In genomic region chr9:57517113-57517512, GRCm38 (mm10) we compare ENCODE assay signal across 8 mouse cellular contexts. TPM values are rescaled to one million over a fixed set of nuclear protein-coding genes. Genes with fewer than 3 reads are reported as not detected.
DNase-seq lines count a peak whose midpoint lies in the region; ATAC-seq and TF ChIP-seq lines count a peak whose summit lies in the region.

No protein-coding gene starts in this region.

- no peak for TF ChIP-seq POLR2A in brain, embryonic 14.5 days (IDR thresholded peaks at IDR 0.05; ENCODE audit: borderline replicate concordance, extremely low read depth, insufficient read depth, insufficient read length, poor library complexity, severe bottlenecking)

- no peak overlapping the region for H3K9ac ChIP-seq in hindbrain, embryonic 12.5 days
- no peak overlapping the region for H3K9ac ChIP-seq in forebrain, embryonic 15.5 days (replicated peaks)
- H3K9ac ChIP-seq in stomach, postnatal 0 days (ENCODE audit: low read length): no peak overlapping the region

- DNase-seq in hindbrain, embryonic 10.5 days (ENCODE audit: low spot score): peak; percentile 73
- DNase-seq in CD8-positive naive resting alpha-beta T cell, adult 2 months (ENCODE audit: low read depth in 2 of 2, low spot score in 2 of 2): peak; percentile 64 to 76
- DNase-seq in brain, embryonic 14.5 days (ENCODE audit: low read depth): peak; percentile 88
- DNase-seq in kidney, postnatal 4 days: peak; percentile 76 to 79
- peak; percentile 69 for DNase-seq in midbrain, embryonic 10.5 days (ENCODE audit: low spot score)
- DNase-seq in stomach, postnatal 0 days (ENCODE audit: low spot score): peak; percentile 80

- WGBS in hindbrain, embryonic 10.5 days: 11% methylated on average over 3 of the region's 3 CpGs
- WGBS in hindbrain, embryonic 12.5 days: 18% methylated on average over 3 of the region's 3 CpGs
- WGBS in forebrain, embryonic 15.5 days: 13% methylated on average over 3 of the region's 3 CpGs
- 22% methylated on average over 3 of the region's 3 CpGs for WGBS in midbrain, embryonic 10.5 days
- WGBS in stomach, postnatal 0 days: 8% methylated on average over 3 of the region's 3 CpGs

- ATAC-seq in hindbrain, embryonic 12.5 days (ENCODE audit: low FRiP score): no peak
- no peak for ATAC-seq in forebrain, embryonic 15.5 days (replicated peaks)
- no peak for ATAC-seq in stomach, postnatal 0 days (ENCODE audit: low FRiP score, low TSS enrichment)

- peak; percentile 78; the same call in 1 of the 2 replicates for TF ChIP-seq CTCF in brain, embryonic 14.5 days (IDR thresholded peaks at IDR 0.05; ENCODE audit: borderline replicate concordance, extremely low read depth, insufficient read depth, insufficient read length)
- peak; percentile 91 for TF ChIP-seq CTCF in stomach, postnatal 0 days (IDR thresholded peaks at IDR 0.05; ENCODE audit: low read depth)

- H3K36me3 ChIP-seq in hindbrain, embryonic 10.5 days: no peaks in the 10 kb centered on the region
- H3K36me3 ChIP-seq in hindbrain, embryonic 12.5 days: no peaks in the 10 kb centered on the region
- H3K36me3 ChIP-seq in forebrain, embryonic 15.5 days: no peaks in the 10 kb centered on the region
- no peaks in the 10 kb centered on the region for H3K36me3 ChIP-seq in midbrain, embryonic 10.5 days
- H3K36me3 ChIP-seq in stomach, postnatal 0 days (ENCODE audit: control insufficient read depth, insufficient read depth, low read length): no peaks in the 10 kb centered on the region

- no peak overlapping the region for H3K4me2 ChIP-seq in hindbrain, embryonic 12.5 days (replicated peaks)
- H3K4me2 ChIP-seq in forebrain, embryonic 15.5 days (replicated peaks): no peak overlapping the region
- no peak overlapping the region for H3K4me2 ChIP-seq in stomach, postnatal 0 days (replicated peaks; ENCODE audit: low read depth)

- peaks cover 13% of the 10 kb centered on the region for H3K4me1 ChIP-seq in hindbrain, embryonic 10.5 days (replicated peaks)
- peaks cover 3% of the 10 kb centered on the region for H3K4me1 ChIP-seq in hindbrain, embryonic 12.5 days
- H3K4me1 ChIP-seq in forebrain, embryonic 15.5 days: peaks cover 7% of the 10 kb centered on the region
- peaks cover 17% of the 10 kb centered on the region for H3K4me1 ChIP-seq in midbrain, embryonic 10.5 days
- 0 out of 2 replicates have a peak, but pooled peaks cover under 1% of the 10 kb centered on the region for H3K4me1 ChIP-seq in stomach, postnatal 0 days (replicated peaks; ENCODE audit: control insufficient read depth, insufficient read depth)

- H3K9me3 ChIP-seq in hindbrain, embryonic 10.5 days: no peaks in the 10 kb centered on the region
- H3K9me3 ChIP-seq in hindbrain, embryonic 12.5 days (replicated peaks): no peaks in the 10 kb centered on the region
- no peaks in the 10 kb centered on the region for H3K9me3 ChIP-seq in forebrain, embryonic 15.5 days
- no peaks in the 10 kb centered on the region for H3K9me3 ChIP-seq in midbrain, embryonic 10.5 days (replicated peaks)
- no peaks in the 10 kb centered on the region for H3K9me3 ChIP-seq in stomach, postnatal 0 days (ENCODE audit: control insufficient read depth, low read length)

- H3K27me3 ChIP-seq in hindbrain, embryonic 10.5 days (ENCODE audit: insufficient read depth, poor library complexity, severe bottlenecking): no peaks in the 10 kb centered on the region
- H3K27me3 ChIP-seq in hindbrain, embryonic 12.5 days: no peaks in the 10 kb centered on the region
- H3K27me3 ChIP-seq in forebrain, embryonic 15.5 days: no peaks in the 10 kb centered on the region
- no peaks in the 10 kb centered on the region for H3K27me3 ChIP-seq in midbrain, embryonic 10.5 days (ENCODE audit: low read depth, poor library complexity, severe bottlenecking)
- H3K27me3 ChIP-seq in stomach, postnatal 0 days (ENCODE audit: control insufficient read depth, insufficient read depth, low read length): no peaks in the 10 kb centered on the region

- no peak overlapping the region for H3K4me3 ChIP-seq in hindbrain, embryonic 10.5 days
- no peak overlapping the region for H3K4me3 ChIP-seq in hindbrain, embryonic 12.5 days
- no peak overlapping the region for H3K4me3 ChIP-seq in forebrain, embryonic 15.5 days
- no peak overlapping the region for H3K4me3 ChIP-seq in midbrain, embryonic 10.5 days
- H3K4me3 ChIP-seq in stomach, postnatal 0 days (ENCODE audit: low read depth, low read length): no peak overlapping the region

- peak overlapping the region; percentile 46 for H3K27ac ChIP-seq in hindbrain, embryonic 10.5 days
- no peak overlapping the region for H3K27ac ChIP-seq in hindbrain, embryonic 12.5 days
- H3K27ac ChIP-seq in forebrain, embryonic 15.5 days (replicated peaks): peak overlapping the region; percentile 62
- peak overlapping the region; percentile 67 for H3K27ac ChIP-seq in midbrain, embryonic 10.5 days (replicated peaks)
- H3K27ac ChIP-seq in stomach, postnatal 0 days (replicated peaks): no peak overlapping the region

- no peak for TF ChIP-seq EP300 in stomach, postnatal 0 days (optimal IDR thresholded peaks at IDR 0.05)

RNA-seq across cellular contexts. Expression of gene Cox5a, which starts 4.0 kb away (rescaled TPM):
- polyA plus RNA-seq in hindbrain, embryonic 10.5 days (2016; fragmentation: Nextera tagmentation; extraction: Ambion mirVana): 712 and 781 TPM in 2 replicates
- 655 and 680 TPM in 2 replicates for polyA plus RNA-seq in hindbrain, embryonic 12.5 days (2016; fragmentation: Nextera tagmentation; extraction: Ambion mirVana)
- 320 and 341 TPM in 2 replicates for polyA plus RNA-seq in brain, embryonic 14.5 days (2012; rRNA removed)
- 751 and 752 TPM in 2 replicates for polyA plus RNA-seq in forebrain, embryonic 15.5 days (2015; fragmentation: Nextera tagmentation; extraction: Ambion mirVana)
- polyA plus RNA-seq in midbrain, embryonic 10.5 days (2016; fragmentation: Nextera tagmentation; extraction: Ambion mirVana): 705 and 737 TPM in 2 replicates
- polyA plus RNA-seq in stomach, postnatal 0 days (2015; fragmentation: Nextera tagmentation; extraction: Ambion mirVana): 991 and 1,062 TPM in 2 replicates

RNA-seq across cellular contexts. Expression of gene Rpp25, which starts 13.3 kb away (rescaled TPM):
- 2.5 and 9.7 TPM in 2 replicates for polyA plus RNA-seq in hindbrain, embryonic 10.5 days (2016; fragmentation: Nextera tagmentation; extraction: Ambion mirVana)
- polyA plus RNA-seq in hindbrain, embryonic 12.5 days (2016; fragmentation: Nextera tagmentation; extraction: Ambion mirVana): 7.3 and 7.6 TPM in 2 replicates
- polyA plus RNA-seq in brain, embryonic 14.5 days (2012; rRNA removed): 8.2 and 12.1 TPM in 2 replicates
- polyA plus RNA-seq in forebrain, embryonic 15.5 days (2015; fragmentation: Nextera tagmentation; extraction: Ambion mirVana): 18.8 and 19.6 TPM in 2 replicates
- 2.5 and 9.3 TPM in 2 replicates for polyA plus RNA-seq in midbrain, embryonic 10.5 days (2016; fragmentation: Nextera tagmentation; extraction: Ambion mirVana)
- 24.3 and 26.5 TPM in 2 replicates for polyA plus RNA-seq in stomach, postnatal 0 days (2015; fragmentation: Nextera tagmentation; extraction: Ambion mirVana)

RNA-seq across cellular contexts. Expression of gene Fam219b, which starts 20.2 kb away (rescaled TPM):
- polyA plus RNA-seq in hindbrain, embryonic 10.5 days (2016; fragmentation: Nextera tagmentation; extraction: Ambion mirVana): 16.1 and 16.3 TPM in 2 replicates
- polyA plus RNA-seq in hindbrain, embryonic 12.5 days (2016; fragmentation: Nextera tagmentation; extraction: Ambion mirVana): 20.0 and 21.0 TPM in 2 replicates
- 12.1 and 12.2 TPM in 2 replicates for polyA plus RNA-seq in brain, embryonic 14.5 days (2012; rRNA removed)
- polyA plus RNA-seq in forebrain, embryonic 15.5 days (2015; fragmentation: Nextera tagmentation; extraction: Ambion mirVana): 24.1 and 26.2 TPM in 2 replicates
- polyA plus RNA-seq in midbrain, embryonic 10.5 days (2016; fragmentation: Nextera tagmentation; extraction: Ambion mirVana): 16.8 and 19.4 TPM in 2 replicates
- polyA plus RNA-seq in stomach, postnatal 0 days (2015; fragmentation: Nextera tagmentation; extraction: Ambion mirVana): 12.4 and 13.0 TPM in 2 replicates

RNA-seq across cellular contexts. Expression of gene Mpi, which starts 35.5 kb away (rescaled TPM):
- polyA plus RNA-seq in hindbrain, embryonic 10.5 days (2016; fragmentation: Nextera tagmentation; extraction: Ambion mirVana): 61.7 and 74.1 TPM in 2 replicates
- polyA plus RNA-seq in hindbrain, embryonic 12.5 days (2016; fragmentation: Nextera tagmentation; extraction: Ambion mirVana): 59.2 and 61.4 TPM in 2 replicates
- 71.2 and 73.3 TPM in 2 replicates for polyA plus RNA-seq in brain, embryonic 14.5 days (2012; rRNA removed)
- 62.9 and 69.3 TPM in 2 replicates for polyA plus RNA-seq in forebrain, embryonic 15.5 days (2015; fragmentation: Nextera tagmentation; extraction: Ambion mirVana)
- 64.7 and 74.4 TPM in 2 replicates for polyA plus RNA-seq in midbrain, embryonic 10.5 days (2016; fragmentation: Nextera tagmentation; extraction: Ambion mirVana)
- polyA plus RNA-seq in stomach, postnatal 0 days (2015; fragmentation: Nextera tagmentation; extraction: Ambion mirVana): 24.6 and 26.1 TPM in 2 replicates

RNA-seq across cellular contexts. Expression of gene Scamp2, which starts 43.6 kb away (rescaled TPM):
- 50.7 and 59.7 TPM in 2 replicates for polyA plus RNA-seq in hindbrain, embryonic 10.5 days (2016; fragmentation: Nextera tagmentation; extraction: Ambion mirVana)
- 61.9 and 63.3 TPM in 2 replicates for polyA plus RNA-seq in hindbrain, embryonic 12.5 days (2016; fragmentation: Nextera tagmentation; extraction: Ambion mirVana)
- 65.2 and 89.4 TPM in 2 replicates for polyA plus RNA-seq in brain, embryonic 14.5 days (2012; rRNA removed)
- polyA plus RNA-seq in forebrain, embryonic 15.5 days (2015; fragmentation: Nextera tagmentation; extraction: Ambion mirVana): 57.7 and 60.5 TPM in 2 replicates
- 52.4 and 58.9 TPM in 2 replicates for polyA plus RNA-seq in midbrain, embryonic 10.5 days (2016; fragmentation: Nextera tagmentation; extraction: Ambion mirVana)
- 102 and 104 TPM in 2 replicates for polyA plus RNA-seq in stomach, postnatal 0 days (2015; fragmentation: Nextera tagmentation; extraction: Ambion mirVana)

Comparison
In these comparisons a context has a peak if more than half of its experiments do, and no peak if none do; other contexts are left out.
1. H3K27ac ChIP-seq: peak in hindbrain, embryonic 10.5 days (single experiment), forebrain, embryonic 15.5 days (single experiment) and midbrain, embryonic 10.5 days (single experiment); none in hindbrain, embryonic 12.5 days (single experiment) and stomach, postnatal 0 days (single experiment).
2. Peak in every context shown above with its lines, with median percentiles within 50 percentile points of each other: DNase-seq.